Mouse (Mus musculus) embryonic facial prominence, embryonic 11.5 days (tissue): ENCODE measurements around the gene Rabep2. TPM values are rescaled to one million over a fixed set of nuclear protein-coding genes. Genes with fewer than 3 reads are reported as not detected.
"Not testable (repeated sequence)": the region's sequence is repeated elsewhere in the genome, so short reads cannot be mapped to it uniquely, and the experiment has no call there.

ENCODE experiments used
- ATAC-seq: fragments of 200-750 bp; cut with Nextera tagmentation; replicated peaks from 2 replicates; pipeline ENCODE4 v1.8.0; 2017; ENCODE audit warnings: low read depth; ENCODE audit not compliant: insufficient number of reproducible peaks, low FRiP score, low TSS enrichment
- DNase-seq: peaks from one replicate; pipeline ENCODE4 v3.0.0-alpha.2; 2015; ENCODE audit warnings: low spot score
- H3K27ac ChIP-seq: fragments of 300-500 bp; sonication (generic); replicated peaks from 2 replicates; pipeline ENCODE4 v1.5.1; 2014; ENCODE audit warnings: mild to moderate bottlenecking, low read depth, low read length, control low read depth
- H3K27me3 ChIP-seq: fragments of 300-500 bp; sonication (generic); 2 replicates; pipeline ENCODE4 v1.6.1; 2014; ENCODE audit warnings: mild to moderate bottlenecking, low read length, moderate library complexity, mixed read lengths; ENCODE audit not compliant: control insufficient read depth, insufficient read depth
- H3K36me3 ChIP-seq: fragments of 300-500 bp; sonication (generic); replicated peaks from 2 replicates; pipeline ENCODE4 v1.6.1; 2014; ENCODE audit warnings: low read depth, mild to moderate bottlenecking, low read length, moderate library complexity, mixed read lengths; ENCODE audit not compliant: control insufficient read depth, insufficient read depth
- H3K4me1 ChIP-seq: fragments of 300-500 bp; sonication (generic); 2 replicates; pipeline ENCODE4 v1.6.1; 2014; ENCODE audit warnings: low read length, mixed read lengths; ENCODE audit not compliant: control insufficient read depth, insufficient read depth
- H3K4me2 ChIP-seq: fragments of 300-500 bp; sonication (generic); 2 replicates; pipeline ENCODE4 v1.6.1; 2014; ENCODE audit warnings: low read depth, mild to moderate bottlenecking, control low read depth, low read length, moderate library complexity
- H3K4me3 ChIP-seq: fragments of 300-500 bp; sonication (generic); 2 replicates; pipeline ENCODE4 v1.5.1; 2014; ENCODE audit warnings: low read depth, low read length, control low read depth
- H3K9ac ChIP-seq: fragments of 300-500 bp; sonication (generic); replicated peaks from 2 replicates; pipeline ENCODE4 v1.6.1; 2014; ENCODE audit warnings: mild to moderate bottlenecking, control low read depth, low read length
- H3K9me3 ChIP-seq: fragments of 300-500 bp; sonication (generic); replicated peaks from 2 replicates; pipeline ENCODE4 v1.6.1; 2016; ENCODE audit warnings: mild to moderate bottlenecking, low read length, inconsistent platforms, mixed read lengths; ENCODE audit not compliant: control insufficient read depth
- WGBS: fragments of 180-500 bp; shearing (Covaris S2); extraction: QIAGEN DNeasy Blood & Tissue Kit; methylation state at CpG from one replicate; pipeline ENCODE4 v1.1.7; 2014; 5-methylcytosine and 5-hydroxymethylcytosine counted together
- polyA plus RNA-seq: library from polyadenylated mRNA; unstranded; fragments of >200 nt; fragmentation: Nextera tagmentation; extraction: Ambion mirVana; gene quantifications from 2 replicates; pipeline ENCODE4 v1.2.1, GENCODE M21; 2014

The Rabep2 gene
- polyA plus RNA-seq, 1 experiment from 2014 or later = 18.6 TPM

GRCm38 (mm10) chr7:126399548-126399947, 29.0 kb upstream of the Rabep2 start:
- WGBS = 11% methylated on average over 5 of the region's 5 CpGs
- Histone ChIP-seq H3K27ac (no peak overlapping the region), H3K9ac (no peak overlapping the region), H3K4me3 (no peak overlapping the region), H3K4me1 (no peaks in the 10 kb centered on the region), H3K27me3 (no peaks in the 10 kb centered on the region), H3K4me2 (no peak overlapping the region), H3K9me3 (no peaks in the 10 kb centered on the region), H3K36me3 (no peaks in the 10 kb centered on the region)
- ATAC-seq (no peak), DNase-seq (peak; percentile 87)

GRCm38 (mm10) chr7:126402518-126402917, 26.0 kb upstream of the Rabep2 start:
- not testable (repeated sequence) for H3K36me3 ChIP-seq, H3K9me3 ChIP-seq, H3K9ac ChIP-seq, H3K27me3 ChIP-seq, ATAC-seq, DNase-seq, H3K4me1 ChIP-seq, H3K27ac ChIP-seq, H3K4me2 ChIP-seq, H3K4me3 ChIP-seq
- 81% methylated on average over 8 of the region's 8 CpGs for WGBS

DNA sequence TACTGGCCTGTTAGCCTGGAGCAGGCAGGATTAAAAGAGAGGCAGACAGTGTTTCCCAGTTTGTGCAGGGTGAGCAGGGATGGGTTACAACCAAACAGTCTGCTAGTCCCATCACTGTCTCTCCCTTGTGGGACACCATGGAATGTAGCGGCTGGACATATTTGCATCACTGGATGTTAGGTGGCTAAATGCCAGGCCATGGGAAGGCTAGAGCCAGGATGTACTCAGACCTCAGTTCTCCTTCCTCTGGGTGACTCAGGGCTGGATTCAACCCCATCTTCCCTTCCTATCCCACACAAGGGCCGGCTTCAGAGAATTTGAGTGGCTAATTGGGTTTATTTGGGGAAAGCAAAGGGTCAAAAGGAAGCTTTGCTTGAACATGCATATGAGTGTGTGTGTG, 19.9 kb upstream of the Rabep2 start:
- 77% methylated on average over 2 of the region's 2 CpGs for WGBS
- no peaks in the 10 kb centered on the region for H3K9me3 ChIP-seq
- H3K4me3 ChIP-seq = no peak overlapping the region
- no peak for DNase-seq
- no peak overlapping the region for H3K27ac ChIP-seq
- no peak for ATAC-seq
- no peak overlapping the region for H3K9ac ChIP-seq
- H3K36me3 ChIP-seq = no peaks in the 10 kb centered on the region
- no peaks in the 10 kb centered on the region for H3K4me1 ChIP-seq
- no peaks in the 10 kb centered on the region for H3K27me3 ChIP-seq
- H3K4me2 ChIP-seq = no peak overlapping the region

DNA sequence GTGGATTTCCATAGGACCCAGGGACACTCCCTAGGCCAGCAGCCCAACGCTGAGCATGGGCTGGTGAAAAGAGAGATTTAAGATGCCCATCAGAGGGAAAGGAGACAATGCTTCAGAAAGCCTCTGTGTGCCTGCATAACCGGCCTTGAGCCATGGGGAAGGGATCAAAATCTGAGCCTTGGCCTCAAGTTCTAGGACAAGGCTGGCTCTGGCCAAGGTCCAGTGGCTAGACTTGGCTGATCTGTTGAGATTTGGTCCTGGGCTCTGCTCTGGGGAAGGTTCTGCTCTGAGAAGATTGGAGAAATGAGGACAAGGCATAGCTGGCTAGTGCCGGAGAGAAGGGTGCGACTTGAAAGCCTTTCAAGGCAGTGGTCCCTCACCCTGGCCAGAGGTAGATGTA, 17.5 kb upstream of the Rabep2 start:
- H3K4me3 ChIP-seq = no peak overlapping the region
- no peaks in the 10 kb centered on the region for H3K36me3 ChIP-seq
- H3K9me3 ChIP-seq = no peaks in the 10 kb centered on the region
- 88% methylated on average over 4 of the region's 4 CpGs for WGBS
- H3K4me1 ChIP-seq = no peaks in the 10 kb centered on the region
- no peak overlapping the region for H3K4me2 ChIP-seq
- no peak overlapping the region for H3K9ac ChIP-seq
- no peaks in the 10 kb centered on the region for H3K27me3 ChIP-seq
- no peak overlapping the region for H3K27ac ChIP-seq
- ATAC-seq (no peak), DNase-seq (no peak)

DNA sequence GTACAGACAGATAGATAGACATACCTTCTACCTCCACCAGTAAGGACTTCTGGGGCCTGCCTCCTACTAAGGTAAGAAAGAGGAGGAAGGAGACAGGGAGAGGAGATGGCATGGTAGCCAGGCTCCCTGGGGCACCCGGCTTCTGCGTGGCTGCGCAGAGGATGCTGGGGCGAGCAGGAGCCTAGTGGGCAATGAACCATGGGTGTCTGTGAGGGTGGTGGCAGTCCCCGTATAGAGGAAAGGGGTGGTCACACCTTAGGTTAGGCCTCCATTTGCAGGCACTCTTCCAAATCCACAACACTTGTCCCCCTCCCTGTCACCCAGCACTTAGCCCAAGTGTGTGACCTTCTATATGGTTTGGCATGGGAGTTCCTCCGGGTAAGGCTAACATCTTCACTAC, 13.8 kb upstream of the Rabep2 start, which contains the start of gene Cd19:
Gene Cd19, minus strand, starts transcription at position 165 of the 400 bp plus-strand sequence.
- Histone ChIP-seq H3K4me1 (no peaks in the 10 kb centered on the region), H3K27me3 (no peaks in the 10 kb centered on the region), H3K9me3 (no peaks in the 10 kb centered on the region), H3K4me2 (no peak within 1 kb of the TSS), H3K9ac (no peak within 1 kb of the TSS), H3K27ac (no peak within 1 kb of the TSS), H3K4me3 (no peak within 1 kb of the TSS), H3K36me3 (no peaks in the 10 kb centered on the region)
- ATAC-seq (no peak), DNase-seq (no peak)
- 90% methylated on average over 6 of the region's 6 CpGs for WGBS

DNA sequence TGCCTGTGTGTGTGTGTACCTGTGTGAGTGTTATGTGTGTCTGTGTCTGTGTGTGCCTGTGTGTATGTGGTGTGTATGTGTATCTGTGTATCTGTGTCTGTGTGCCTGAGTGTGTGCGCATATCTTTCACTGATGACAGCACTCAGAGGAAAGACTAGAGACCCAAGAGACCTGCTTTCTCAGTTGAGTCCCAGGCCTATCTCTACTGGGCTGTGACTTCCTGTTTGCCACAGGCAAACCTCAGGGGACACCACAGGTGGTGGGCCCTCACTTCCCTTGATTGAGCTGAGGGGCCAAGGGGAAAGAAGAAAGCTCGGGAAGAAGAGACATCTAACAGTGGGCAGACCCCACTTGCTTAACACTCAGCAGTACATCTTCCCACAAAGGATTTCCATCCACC, 11.9 kb upstream of the Rabep2 start:
- no peak overlapping the region for H3K9ac ChIP-seq
- H3K4me3 ChIP-seq = no peak overlapping the region
- no peaks in the 10 kb centered on the region for H3K27me3 ChIP-seq
- H3K36me3 ChIP-seq = no peaks in the 10 kb centered on the region
- no peaks in the 10 kb centered on the region for H3K9me3 ChIP-seq
- DNase-seq (no peak), ATAC-seq (no peak)
- 59% methylated on average over 2 of the region's 2 CpGs for WGBS
- H3K4me1 ChIP-seq = no peaks in the 10 kb centered on the region
- H3K4me2 ChIP-seq = no peak overlapping the region
- H3K27ac ChIP-seq = no peak overlapping the region

DNA sequence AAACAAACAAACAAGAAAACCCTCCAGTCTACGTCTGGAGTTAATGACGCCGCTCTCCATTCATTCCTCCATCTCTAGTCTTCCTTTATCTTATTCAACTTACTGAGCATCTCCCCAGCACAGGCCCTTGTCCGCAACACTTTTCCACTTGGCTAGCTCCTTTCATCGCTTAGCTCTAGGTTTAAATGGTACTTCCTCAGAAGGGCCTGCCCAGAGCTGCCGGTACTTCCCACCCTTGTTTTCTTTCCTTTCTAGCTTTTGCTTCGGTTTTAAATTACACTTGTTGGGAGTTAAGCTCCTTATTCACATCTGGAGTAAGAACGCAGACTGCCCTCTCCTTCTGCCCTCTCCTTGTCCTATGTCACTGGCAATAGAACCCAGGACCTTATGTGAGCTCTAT, 11.5 kb upstream of the Rabep2 start:
- Histone ChIP-seq H3K4me2 (no peak overlapping the region), H3K27me3 (no peaks in the 10 kb centered on the region), H3K27ac (no peak overlapping the region), H3K4me3 (no peak overlapping the region), H3K9me3 (no peaks in the 10 kb centered on the region), H3K9ac (0 out of 2 replicates have a peak overlapping the region, but pooled peaks have one; percentile 2), H3K4me1 (no peaks in the 10 kb centered on the region), H3K36me3 (no peaks in the 10 kb centered on the region)
- ATAC-seq (no peak), DNase-seq (peak; percentile 29)
- 34% methylated on average over 8 of the region's 8 CpGs for WGBS

GRCm38 (mm10) chr7:126417606-126418005, 11.0 kb upstream of the Rabep2 start:
- no peaks in the 10 kb centered on the region for H3K4me1 ChIP-seq
- H3K4me3 ChIP-seq = no peak overlapping the region
- no peaks in the 10 kb centered on the region for H3K36me3 ChIP-seq
- no peak overlapping the region for H3K27ac ChIP-seq
- ATAC-seq (no peak), DNase-seq (no peak)
- H3K9ac ChIP-seq = no peak overlapping the region
- WGBS = 84% methylated on average over 4 of the region's 4 CpGs
- no peaks in the 10 kb centered on the region for H3K27me3 ChIP-seq
- no peaks in the 10 kb centered on the region for H3K9me3 ChIP-seq
- no peak overlapping the region for H3K4me2 ChIP-seq
